Mouse (Mus musculus): Measurements from ENCODE around the gene Vps13a.

DNA sequence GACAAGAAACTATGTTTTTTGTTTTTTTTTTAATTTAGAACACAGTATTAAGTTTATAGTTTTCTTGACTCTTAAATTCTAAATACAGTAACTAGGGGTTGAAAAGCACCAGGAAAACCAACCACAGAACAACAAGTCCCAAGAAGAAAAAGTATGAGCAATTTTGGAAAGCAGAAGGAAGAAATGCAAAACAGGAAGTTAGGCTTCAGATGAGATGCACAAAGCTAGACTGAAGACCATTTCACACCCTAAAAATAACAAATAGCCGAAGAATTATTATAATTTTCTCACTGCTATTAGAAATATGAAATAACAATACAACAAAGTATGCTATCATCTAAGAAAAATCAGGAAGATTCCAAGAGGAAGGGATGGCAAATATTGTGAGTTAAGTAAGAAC is 78.9 kb downstream of the Vps13a start:
- TF ChIP-seq POLR2A (IDR thresholded peaks at IDR 0.05; ENCODE audit: insufficient read depth, low read depth, low read length) (no peak), EP300 (IDR thresholded peaks at IDR 0.05; ENCODE audit: insufficient read depth, low read depth, low read length) (no peak), CTCF (IDR thresholded peaks at IDR 0.05) (no peak)

Measured in heart, adult 2 months (tissue).